Mouse (Mus musculus) liver, embryonic 14.5 days (tissue): Measurements from ENCODE around the gene C1ra. TPM values are rescaled to one million over a fixed set of nuclear protein-coding genes. Genes with fewer than 3 reads are reported as not detected.
"Not testable (repeated sequence)": the region's sequence is repeated elsewhere in the genome, so short reads cannot be mapped to it uniquely, and the experiment has no call there.

Experiments used
- ATAC-seq: fragments of 200-750 bp; cut with Nextera tagmentation; 2 replicates; pipeline ENCODE4 v1.8.0; 2017; ENCODE audit warnings: moderate number of reproducible peaks, mild to moderate bottlenecking, moderate library complexity; ENCODE audit not compliant: insufficient read depth
- DNase-seq, 3 experiments: peaks; one replicate each; pipeline ENCODE4 v3.0.0-alpha.2; 2012 to 2013; ENCODE audit warnings: low read depth in 3 of 3, low spot score in 3 of 3
- H3K27ac ChIP-seq: fragments of 300-500 bp; sonication (generic); 2 replicates; pipeline ENCODE4 v1.5.1; 2014; ENCODE audit warnings: moderate library complexity, mild to moderate bottlenecking, control low read depth, inconsistent platforms
- H3K27me3 ChIP-seq: fragments of 300-500 bp; sonication (generic); 2 replicates; pipeline ENCODE4 v1.6.1; 2014; ENCODE audit warnings: mild to moderate bottlenecking, low read length, moderate library complexity; ENCODE audit not compliant: control insufficient read depth, insufficient read depth
- H3K36me3 ChIP-seq: fragments of 300-500 bp; sonication (generic); replicated peaks from 2 replicates; pipeline ENCODE4 v1.6.1; 2014; ENCODE audit warnings: low read depth; ENCODE audit not compliant: control insufficient read depth, insufficient read depth
- H3K4me1 ChIP-seq, 2 experiments: fragments of 200-500 bp in 1 of 2; fragments of 300-500 bp in 1 of 2; sonication (generic) in 1 of 2; replicated peaks; 2 replicates each; pipeline ENCODE4 v1.6.1; 2012 to 2014; ENCODE audit warnings: antibody characterized with exemption in 1 of 2, inconsistent platforms in 1 of 2, low read length in 1 of 2; ENCODE audit not compliant: control insufficient read depth in 2 of 2, insufficient read depth in 2 of 2
- H3K4me2 ChIP-seq: fragments of 300-500 bp; sonication (generic); 2 replicates; pipeline ENCODE4 v1.6.1; 2014; ENCODE audit warnings: low read depth, mild to moderate bottlenecking, control low read depth, moderate library complexity
- H3K4me3 ChIP-seq, 2 experiments: fragments of 200-500 bp in 1 of 2; fragments of 300-500 bp in 1 of 2; sonication (generic) in 1 of 2; 2 replicates each; pipeline ENCODE4 v1.5.1; 2012 to 2014; ENCODE audit warnings: low read depth in 2 of 2, low read length in 2 of 2, mild to moderate bottlenecking in 2 of 2, control low read depth in 1 of 2, inconsistent platforms in 1 of 2, moderate library complexity in 1 of 2; ENCODE audit not compliant: insufficient read depth in 1 of 2
- H3K9ac ChIP-seq: fragments of 300-500 bp; sonication (generic); replicated peaks from 2 replicates; pipeline ENCODE4 v1.6.1; 2014; ENCODE audit warnings: mild to moderate bottlenecking, control low read depth, moderate library complexity
- H3K9me3 ChIP-seq: fragments of 300-500 bp; sonication (generic); 2 replicates; pipeline ENCODE4 v1.6.1; 2016; ENCODE audit warnings: low read length, mixed read lengths; ENCODE audit not compliant: control insufficient read depth
- CTCF ChIP-seq: IDR thresholded peaks from 2 replicates; pipeline ENCODE4 v1.5.1; 2016; ENCODE audit warnings: antibody characterized with exemption, low read depth, control low read depth
- EP300 ChIP-seq: IDR thresholded peaks from 2 replicates; pipeline ENCODE4 v1.6.1; 2016; ENCODE audit warnings: antibody characterized with exemption, low read depth
- WGBS: fragments of 180-500 bp; shearing (Covaris S2); extraction: QIAGEN DNeasy Blood & Tissue Kit; methylation state at CpG from one replicate; pipeline ENCODE4 v1.1.7; 2014; ENCODE audit not compliant: insufficient replicate concordance; 5-methylcytosine and 5-hydroxymethylcytosine counted together
- polyA plus RNA-seq, 2 experiments: library from polyadenylated mRNA; depleted of rRNA in 1 of 2; stranded (reverse) in 1 of 2; unstranded in 1 of 2; fragments of >200 nt; fragmentation: Nextera tagmentation in 1 of 2; extraction: Ambion mirVana in 1 of 2; gene quantifications; 2 replicates each; pipeline versions ENCODE4 v1.2.1 to v1.2.3; 2012 to 2014

C1ra gene
- polyA plus RNA-seq, 2 experiments = 7.8 to 8.6 TPM

DNA sequence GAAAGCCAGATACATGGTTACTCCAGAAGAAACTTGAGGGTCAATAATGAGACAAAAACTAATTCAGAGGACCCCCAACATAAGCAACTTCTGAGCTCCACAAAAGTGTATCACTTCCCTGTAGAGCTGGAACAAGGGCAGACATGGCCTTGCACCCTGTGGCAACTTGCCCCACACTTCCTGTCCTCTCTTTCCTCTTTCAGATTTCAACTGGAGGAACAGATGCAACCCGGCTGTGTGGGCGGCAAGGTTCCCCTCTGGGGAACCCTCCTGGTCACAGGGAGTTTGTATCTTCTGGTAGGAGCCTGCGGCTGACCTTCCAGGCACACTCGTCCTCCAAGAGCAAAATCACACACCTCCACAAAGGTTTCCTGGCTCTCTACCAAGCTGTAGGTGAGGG is 7.2 kb upstream of the C1ra start:
- Histone ChIP-seq H3K4me2 (no peak overlapping the region), H3K36me3 (no peaks in the 10 kb centered on the region), H3K4me1 (peaks cover 0 to 2% of the 10 kb centered on the region in 2 experiments; a peak in 1 of 4 replicates), H3K4me3 (no peak overlapping the region), H3K27ac (no peak overlapping the region), H3K27me3 (no peaks in the 10 kb centered on the region), H3K9me3 (no peaks in the 10 kb centered on the region), H3K9ac (no peak overlapping the region)
- DNase-seq = no peak
- no peak for ATAC-seq
- no peak for TF ChIP-seq EP300
- TF ChIP-seq CTCF = no peak
- WGBS = 22% methylated on average over 4 of the region's 4 CpGs

DNA sequence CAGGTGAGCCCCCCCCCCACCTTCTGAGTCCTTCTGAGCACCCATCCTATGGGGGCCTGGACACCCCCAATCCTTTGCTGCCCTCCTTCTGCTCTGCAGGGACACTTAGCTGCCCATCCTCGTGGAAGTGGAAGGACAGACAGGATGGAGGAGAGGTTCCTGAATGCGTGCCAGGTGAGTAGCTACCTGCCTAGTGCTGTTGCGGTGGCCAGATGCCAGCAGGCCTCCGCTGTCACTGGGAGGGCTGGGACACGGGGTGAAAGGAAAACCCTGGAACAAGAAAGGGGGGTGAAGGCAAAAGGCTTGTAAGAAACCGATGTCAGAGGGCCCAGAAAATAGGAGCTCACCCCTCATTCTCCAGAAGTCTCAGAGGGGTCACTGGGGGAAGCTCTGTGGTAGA is 5.2 kb upstream of the C1ra start:
- DNase-seq (no peak), ATAC-seq (no peak)
- H3K9ac ChIP-seq = no peak overlapping the region
- H3K4me1 ChIP-seq = peaks cover 0 to 2% of the 10 kb centered on the region in 2 experiments; a peak in 1 of 4 replicates
- H3K9me3 ChIP-seq = no peaks in the 10 kb centered on the region
- H3K36me3 ChIP-seq = no peaks in the 10 kb centered on the region
- 75% methylated on average over 6 of the region's 6 CpGs for WGBS
- no peak overlapping the region for H3K4me3 ChIP-seq
- H3K27me3 ChIP-seq = no peaks in the 10 kb centered on the region
- no peak overlapping the region for H3K27ac ChIP-seq
- TF ChIP-seq EP300 (no peak), CTCF (no peak)
- H3K4me2 ChIP-seq = no peak overlapping the region

DNA sequence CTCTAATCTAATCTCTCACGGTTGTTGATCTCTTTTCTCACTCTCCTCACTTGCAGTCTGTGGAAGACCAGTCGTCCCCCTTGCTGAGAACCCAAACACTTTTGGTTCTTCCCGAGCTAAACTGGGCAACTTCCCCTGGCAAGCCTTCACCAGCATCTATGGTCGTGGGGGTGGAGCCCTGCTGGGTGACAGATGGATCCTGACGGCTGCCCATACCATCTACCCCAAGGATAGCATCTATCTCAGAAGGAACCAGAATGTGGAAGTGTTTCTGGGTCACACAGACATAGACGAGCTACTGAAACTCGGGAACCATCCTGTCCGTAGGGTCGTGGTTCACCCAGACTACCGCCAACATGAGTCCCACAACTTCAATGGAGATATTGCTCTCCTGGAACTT is 3.9 kb upstream of the C1ra start:
- ATAC-seq (no peak), DNase-seq (no peak)
- no peaks in the 10 kb centered on the region for H3K27me3 ChIP-seq
- H3K9ac ChIP-seq = no peak overlapping the region
- no peak overlapping the region for H3K4me2 ChIP-seq
- H3K4me3 ChIP-seq = no peak overlapping the region
- no peak overlapping the region for H3K27ac ChIP-seq
- no peaks in the 10 kb centered on the region for H3K9me3 ChIP-seq
- TF ChIP-seq EP300 (no peak), CTCF (no peak)
- WGBS = 50% methylated on average over 10 of the region's 10 CpGs
- peaks cover 0 to 3% of the 10 kb centered on the region in 2 experiments; a peak in 1 of 4 replicates for H3K4me1 ChIP-seq
- H3K36me3 ChIP-seq = no peaks in the 10 kb centered on the region

DNA sequence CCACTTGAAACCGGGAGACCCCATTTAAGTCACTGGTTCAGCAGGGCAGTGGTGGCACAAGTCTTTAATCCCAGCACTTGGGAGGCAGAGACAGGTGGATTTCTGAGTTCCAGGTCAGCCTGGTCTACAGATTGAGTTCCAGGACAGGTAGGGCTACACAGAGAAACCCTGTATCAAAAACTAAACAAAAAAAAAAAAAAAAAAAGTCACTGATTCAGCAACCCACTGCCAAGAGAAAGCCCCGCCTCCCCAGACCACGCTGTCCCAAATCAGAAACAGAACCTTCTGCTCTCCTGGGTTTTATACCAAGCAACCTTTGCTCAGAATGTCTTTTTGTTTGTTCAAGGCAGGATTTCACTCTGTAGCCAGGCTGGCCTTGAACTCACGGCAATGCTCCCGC is 3.0 kb upstream of the C1ra start:
- H3K36me3 ChIP-seq, H3K9ac ChIP-seq, DNase-seq, ATAC-seq, H3K4me2 ChIP-seq, H3K27ac ChIP-seq, H3K4me3 ChIP-seq, H3K9me3 ChIP-seq, H3K27me3 ChIP-seq, H3K4me1 ChIP-seq: not testable (repeated sequence)
- 64% methylated on average over 5 of the region's 5 CpGs for WGBS

DNA sequence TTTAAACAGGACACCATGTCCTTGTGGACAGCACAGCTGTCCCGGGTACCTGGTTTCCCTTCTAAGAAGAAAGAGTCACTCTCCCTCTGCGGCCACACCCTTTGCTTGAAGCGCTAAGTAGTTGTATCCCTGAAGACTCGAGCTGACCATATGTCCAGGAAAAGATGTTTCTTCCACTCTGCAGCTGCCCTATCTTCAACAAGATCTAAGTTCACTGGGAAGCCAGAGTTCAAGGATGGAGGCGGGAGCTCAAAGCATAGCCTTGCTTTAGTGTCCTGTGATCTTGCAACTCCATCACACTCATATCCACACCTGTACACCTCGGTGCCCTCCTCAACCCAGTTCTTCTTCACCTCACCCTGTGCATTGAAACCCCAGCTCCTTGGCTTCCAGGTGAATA is 269 bp upstream of the C1ra start:
- Histone ChIP-seq H3K4me1 (0 out of 4 replicates have a peak, but pooled peaks cover 0 to 1% of the 10 kb centered on the region in 2 experiments), H3K4me3 (no peak overlapping the region), H3K27me3 (no peaks in the 10 kb centered on the region), H3K36me3 (no peaks in the 10 kb centered on the region), H3K27ac (no peak overlapping the region), H3K4me2 (no peak overlapping the region), H3K9ac (no peak overlapping the region), H3K9me3 (no peaks in the 10 kb centered on the region)
- DNase-seq (no peak), ATAC-seq (no peak)
- no peak for TF ChIP-seq EP300
- TF ChIP-seq CTCF = no peak
- 39% methylated on average over 6 of the region's 6 CpGs for WGBS

DNA sequence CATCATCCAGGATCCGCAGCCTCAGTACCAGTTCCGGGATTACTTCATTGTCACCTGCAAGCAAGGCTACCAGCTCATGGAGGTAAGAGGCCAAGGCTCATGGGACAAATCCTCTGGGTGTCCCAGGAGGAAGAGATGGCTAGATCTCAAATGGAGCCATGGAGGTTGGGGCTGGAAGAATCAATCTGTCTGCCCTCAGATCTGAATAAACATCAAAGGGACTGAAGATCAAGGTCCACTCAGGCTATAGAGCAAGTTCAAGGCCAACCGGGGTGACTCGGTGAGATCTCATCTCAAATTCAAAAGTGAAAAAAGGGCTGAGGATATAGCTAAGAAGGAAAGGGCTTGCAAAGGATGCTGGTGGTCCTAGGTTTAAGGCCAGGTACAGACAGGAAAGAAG is 5.5 kb downstream of the C1ra start:
- not testable (repeated sequence) for DNase-seq, H3K4me2 ChIP-seq, H3K9ac ChIP-seq, H3K4me3 ChIP-seq, H3K27me3 ChIP-seq, H3K4me1 ChIP-seq, ATAC-seq, H3K27ac ChIP-seq, H3K36me3 ChIP-seq, H3K9me3 ChIP-seq
- WGBS = 92% methylated on average over 4 of the region's 4 CpGs

DNA sequence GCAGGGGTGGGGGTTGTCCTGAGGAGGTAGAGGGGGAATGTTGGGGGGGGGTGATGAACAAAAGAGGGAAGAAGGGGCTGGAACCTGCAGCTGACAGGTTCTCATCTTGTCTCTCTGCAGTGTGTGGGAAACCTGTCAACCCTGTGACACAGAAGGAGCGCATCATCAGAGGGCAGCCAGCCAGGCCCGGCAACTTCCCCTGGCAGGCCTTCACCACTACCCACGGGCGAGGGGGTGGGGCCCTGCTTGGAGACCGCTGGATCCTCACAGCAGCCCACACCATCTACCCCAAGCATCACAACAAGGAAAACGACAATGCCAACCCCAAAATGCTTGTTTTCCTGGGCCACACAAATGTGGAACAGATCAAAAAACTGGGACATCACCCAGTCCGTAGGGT is 9.9 kb downstream of the C1ra start:
- H3K9ac ChIP-seq, DNase-seq, H3K4me1 ChIP-seq, H3K4me2 ChIP-seq, H3K9me3 ChIP-seq, ATAC-seq, H3K27ac ChIP-seq, H3K27me3 ChIP-seq, H3K4me3 ChIP-seq, H3K36me3 ChIP-seq: not testable (repeated sequence)
- 57% methylated on average over 7 of the region's 7 CpGs for WGBS
